Mouse (Mus musculus) thymus, adult 2 months (tissue): ENCODE data around the gene Nkx3-2. TPM values are rescaled to one million over a fixed set of nuclear protein-coding genes. Genes with fewer than 3 reads are reported as not detected.

ENCODE experiments used
- DNase-seq: peaks from one replicate; pipeline ENCODE4 v3.0.0; 2021
- H3K27ac ChIP-seq: fragments of 200-500 bp; 2 replicates; pipeline ENCODE4 v1.5.1; 2012; ENCODE audit warnings: low read length, control low read depth; ENCODE audit not compliant: control insufficient read depth, insufficient read depth
- H3K27me3 ChIP-seq: fragments of 200-500 bp; 2 replicates; pipeline ENCODE4 v1.6.1; 2012; ENCODE audit warnings: mild to moderate bottlenecking, low read length, moderate library complexity, mixed read lengths; ENCODE audit not compliant: control insufficient read depth, insufficient read depth
- H3K36me3 ChIP-seq: fragments of 200-500 bp; 2 replicates; pipeline ENCODE4 v1.6.1; 2012; ENCODE audit warnings: mild to moderate bottlenecking, low read length, moderate library complexity; ENCODE audit not compliant: control insufficient read depth, insufficient read depth
- H3K4me1 ChIP-seq: fragments of 200-500 bp; replicated peaks from 2 replicates; pipeline ENCODE4 v1.6.1; 2012; ENCODE audit warnings: low read length; ENCODE audit not compliant: control insufficient read depth, insufficient read depth
- H3K4me3 ChIP-seq: fragments of 200-500 bp; 2 replicates; pipeline ENCODE4 v1.5.1; 2012; ENCODE audit warnings: mild to moderate bottlenecking, low read length, control low read depth, moderate library complexity; ENCODE audit not compliant: control insufficient read depth, insufficient read depth
- CTCF ChIP-seq: fragments of 200-500 bp; IDR thresholded peaks from 2 replicates; pipeline ENCODE4 v1.5.1; 2012; ENCODE audit warnings: mild to moderate bottlenecking, control low read depth, low read length, moderate library complexity, borderline replicate concordance; ENCODE audit not compliant: control insufficient read depth, poor library complexity, insufficient read depth; ENCODE audit errors: extremely low read depth
- POLR2A ChIP-seq: fragments of 200-500 bp; IDR thresholded peaks from 2 replicates; pipeline ENCODE4 v1.6.1; 2012; ENCODE audit warnings: mild to moderate bottlenecking, low read length, control low read depth, moderate library complexity; ENCODE audit not compliant: control insufficient read depth, poor library complexity, insufficient read depth; ENCODE audit errors: extremely low read depth
- WGBS: fragments of 180-500 bp; shearing (Covaris S2); methylation state at CpG from one replicate; pipeline ENCODE4 v1.1.7; 2018; 5-methylcytosine and 5-hydroxymethylcytosine counted together
- polyA plus RNA-seq: library from polyadenylated mRNA; depleted of rRNA; stranded (reverse); fragments of >200 nt; gene quantifications from 2 replicates; pipeline ENCODE4 v1.2.3, GENCODE M21; 2012

The Nkx3-2 gene
- polyA plus RNA-seq, 1 experiment: not detected

- Histone ChIP-seq H3K27me3 (peaks cover 26% of the 10 kb centered on the region), H3K4me1 (peaks cover 4% of the 10 kb centered on the region; the same call in 1 of the 2 replicates), H3K27ac (no peak overlapping the region), H3K4me3 (no peak overlapping the region), H3K36me3 (no peaks in the 10 kb centered on the region)
- TF ChIP-seq POLR2A: no peak
- TF ChIP-seq CTCF: no peak
- DNase-seq: no peak
- 25% methylated on average over 19 of the region's 19 CpGs for WGBS
Observed at GRCm38 (mm10) chr5:41758671-41759639, 5.3 kb downstream of the Nkx3-2 start.

- DNase-seq: no peak
- Histone ChIP-seq H3K36me3 (no peaks in the 10 kb centered on the region), H3K4me3 (no peak overlapping the region), H3K27ac (no peak overlapping the region), H3K27me3 (peaks cover 25% of the 10 kb centered on the region), H3K4me1 (peaks cover 4% of the 10 kb centered on the region; the same call in 1 of the 2 replicates)
- WGBS: 20% methylated on average over 5 of the region's 5 CpGs
- no peak for TF ChIP-seq POLR2A
- no peak for TF ChIP-seq CTCF
Observed at GRCm38 (mm10) chr5:41757338-41757737, 7.0 kb downstream of the Nkx3-2 start.

GRCm38 (mm10) chr5:41756396-41756795, 7.9 kb downstream of the Nkx3-2 start:
- Histone ChIP-seq H3K36me3 (no peaks in the 10 kb centered on the region), H3K4me1 (no peaks in the 10 kb centered on the region; the same call in 1 of the 2 replicates), H3K4me3 (no peak overlapping the region), H3K27ac (no peak overlapping the region), H3K27me3 (peaks cover 18% of the 10 kb centered on the region)
- WGBS: 10% methylated on average over 4 of the region's 4 CpGs
- TF ChIP-seq CTCF: no peak
- TF ChIP-seq POLR2A: no peak
- DNase-seq: no peak

GRCm38 (mm10) chr5:41755373-41755960, 8.8 kb downstream of the Nkx3-2 start:
- DNase-seq: no peak
- Histone ChIP-seq H3K4me1 (no peaks in the 10 kb centered on the region), H3K27ac (no peak overlapping the region), H3K27me3 (peaks cover 12% of the 10 kb centered on the region), H3K4me3 (no peak overlapping the region), H3K36me3 (no peaks in the 10 kb centered on the region)
- WGBS: 11% methylated on average over 23 of the region's 23 CpGs
- TF ChIP-seq CTCF (no peak), POLR2A (no peak)

GRCm38 (mm10) chr5:41754836-41755235, 9.5 kb downstream of the Nkx3-2 start:
- DNase-seq: no peak
- no peaks in the 10 kb centered on the region for H3K36me3 ChIP-seq
- H3K4me3 ChIP-seq: no peak overlapping the region
- peaks cover 12% of the 10 kb centered on the region for H3K27me3 ChIP-seq
- no peak overlapping the region for H3K27ac ChIP-seq
- no peak for TF ChIP-seq POLR2A
- no peak for TF ChIP-seq CTCF
- H3K4me1 ChIP-seq: no peaks in the 10 kb centered on the region
- 4% methylated on average over 16 of the region's 16 CpGs for WGBS

GRCm38 (mm10) chr5:41754226-41754775, 10.0 kb downstream of the Nkx3-2 start:
- Histone ChIP-seq H3K4me1 (no peaks in the 10 kb centered on the region), H3K4me3 (no peak overlapping the region), H3K27me3 (peaks cover 12% of the 10 kb centered on the region), H3K27ac (no peak overlapping the region), H3K36me3 (no peaks in the 10 kb centered on the region)
- 7% methylated on average over 17 of the region's 17 CpGs for WGBS
- TF ChIP-seq CTCF: no peak
- TF ChIP-seq POLR2A: no peak
- no peak for DNase-seq
